Mouse (Mus musculus): ENCODE results near the gene Crat. TPM values are rescaled to one million over a fixed set of nuclear protein-coding genes. Genes with fewer than 3 reads are reported as not detected.
A peak's percentile ranks its signal among the peaks of the same experiment; 100 is the strongest.

Gene Crat
- total RNA-seq, 2 experiments from 2014 or later, result 379 to 401 TPM

DNA sequence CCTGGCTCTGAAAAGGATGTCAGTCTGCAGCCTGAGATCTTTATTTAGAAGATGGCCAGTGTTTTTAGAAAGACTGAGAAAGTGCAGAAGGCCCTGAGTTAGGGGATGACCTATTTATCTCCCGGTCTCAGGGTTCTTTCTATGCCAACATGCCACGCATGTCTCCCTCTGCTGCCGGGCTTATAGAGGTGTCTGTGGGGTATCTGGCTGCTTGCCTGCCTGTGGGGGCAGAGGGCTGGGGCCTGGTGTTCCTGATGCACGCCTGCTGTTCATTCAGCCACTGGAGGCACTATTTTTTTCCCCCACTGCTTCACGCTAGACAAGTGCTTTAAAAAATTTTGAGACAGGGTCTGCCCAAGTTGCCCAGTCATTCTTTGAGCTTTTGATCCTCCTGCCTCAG lies 49.4 kb downstream of the Crat start:
- DNase-seq, result peak; percentile 44

DNA sequence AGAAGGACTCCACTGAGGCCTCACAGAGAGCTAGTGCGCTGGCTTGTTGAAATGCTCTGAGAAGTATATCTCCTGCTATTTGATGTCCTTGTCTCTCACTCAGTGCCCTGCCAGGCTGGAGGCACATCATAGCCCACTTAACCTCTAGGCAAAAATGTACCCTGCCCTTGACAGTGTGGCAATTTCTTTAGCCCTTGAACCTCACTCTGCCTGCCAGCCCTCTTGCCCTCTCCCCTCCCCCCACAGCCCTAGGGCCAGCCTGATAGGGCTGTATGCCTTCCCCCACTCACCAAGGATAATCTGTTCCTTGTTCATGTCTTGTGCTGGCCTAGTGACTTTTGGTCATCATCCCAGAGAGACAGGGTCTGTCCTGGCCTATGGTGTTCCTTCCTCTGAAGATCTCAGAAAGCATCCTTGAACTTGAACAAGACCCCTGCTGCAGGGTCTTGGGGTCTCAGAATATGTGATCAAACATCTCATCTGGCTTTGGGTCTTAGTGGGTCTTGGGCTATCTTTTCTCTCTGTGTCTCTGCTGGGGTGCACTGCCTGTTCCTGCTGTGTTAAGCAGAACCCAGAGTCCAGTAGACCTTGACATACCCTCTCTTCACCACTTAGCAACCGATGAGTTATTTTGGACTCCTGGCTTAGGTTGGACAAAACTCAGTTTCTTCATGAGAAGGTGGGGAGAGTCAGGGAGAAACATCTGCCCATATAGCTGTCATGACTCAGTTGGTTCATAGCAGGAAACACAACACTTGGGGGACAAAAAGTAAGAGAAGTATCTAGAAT lies 50.1 kb downstream of the Crat start:
- no peak for DNase-seq

DNA sequence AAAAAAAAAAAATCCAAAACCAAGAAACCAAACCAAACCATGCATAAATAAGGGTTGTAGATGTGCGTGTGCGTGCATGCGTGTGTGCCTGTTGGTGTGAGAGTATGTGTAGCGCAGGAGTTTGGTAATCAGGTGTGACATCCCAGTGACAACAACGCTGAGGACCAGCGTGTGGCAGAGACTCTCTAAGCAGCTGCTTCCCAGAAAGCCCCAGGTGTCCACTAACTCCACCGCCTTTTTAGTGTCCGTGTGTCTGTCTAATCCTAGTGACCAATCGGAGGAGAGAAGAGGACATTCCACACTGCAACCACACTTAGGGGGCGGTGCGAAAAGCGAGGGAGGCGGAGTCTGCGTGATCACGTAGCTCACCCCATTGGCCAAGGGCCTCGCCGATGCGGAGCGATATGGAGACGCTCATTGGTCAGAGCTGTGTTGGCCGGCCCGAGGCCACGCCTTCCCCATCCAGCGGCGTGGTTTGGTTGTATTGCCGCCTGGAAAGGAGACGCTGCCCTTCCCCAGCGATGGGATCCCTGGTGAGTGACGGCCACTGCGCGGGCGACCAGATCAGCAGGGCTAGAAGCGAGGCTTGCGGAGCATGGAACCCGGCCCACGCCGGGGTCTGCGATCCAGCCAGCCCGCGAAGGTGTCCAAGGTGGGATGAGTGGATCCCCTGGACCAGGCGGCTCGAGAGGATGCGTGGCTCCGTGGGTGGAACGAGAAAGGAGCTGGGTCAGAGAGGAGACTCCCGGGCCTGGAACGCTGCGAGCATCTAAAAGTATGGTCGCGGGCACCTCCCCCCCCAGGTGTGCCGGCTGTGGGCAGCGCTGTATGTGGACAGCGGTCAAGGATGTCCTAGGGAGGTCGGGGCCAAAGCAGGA lies 51.6 kb downstream of the Crat start, which contains the start of gene Miga2:
Gene Miga2, plus strand, starts transcription at position 461 of the 878 bp plus-strand sequence.
- DNase-seq, result peak; percentile 99

DNA sequence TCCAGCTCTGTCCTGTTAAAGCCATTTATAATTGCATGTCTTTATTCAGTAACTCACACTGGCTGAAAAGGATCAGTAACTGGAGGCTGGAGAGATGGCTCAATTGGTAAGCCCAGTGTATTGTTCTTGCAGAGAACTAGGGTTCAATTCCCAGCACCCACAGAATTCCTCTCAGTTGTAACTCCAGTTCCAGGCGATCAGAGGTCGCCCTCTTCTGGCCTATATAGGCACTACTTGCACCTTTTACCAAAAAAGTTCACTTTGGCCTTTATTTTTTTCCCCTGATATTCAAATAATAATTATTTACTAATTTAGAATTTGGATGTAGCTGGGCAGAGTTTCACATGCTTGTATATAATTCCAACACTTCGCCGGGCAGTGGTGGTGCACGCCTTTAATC lies 52.7 kb downstream of the Crat start:
- DNase-seq, result no peak

DNA sequence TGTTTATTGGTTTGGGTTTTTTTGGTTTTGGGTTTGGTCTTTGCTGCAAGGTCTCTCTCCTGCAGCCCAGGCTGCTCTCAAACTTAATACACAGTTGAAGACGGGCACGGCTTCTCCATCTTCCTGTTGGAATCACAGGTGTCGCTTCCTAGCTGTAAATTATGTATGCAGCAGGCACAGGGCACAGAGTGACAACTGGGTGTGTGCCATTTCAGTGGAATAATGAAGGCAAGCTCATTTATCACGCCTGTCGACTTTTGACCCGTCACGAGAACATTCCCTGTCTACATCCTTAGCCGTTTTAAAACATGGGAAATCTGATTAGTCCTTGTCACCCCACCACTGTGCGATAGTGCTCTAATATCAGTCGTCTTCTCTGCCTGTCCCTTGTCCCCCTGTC lies 55.0 kb downstream of the Crat start:
- no peak for DNase-seq

DNA sequence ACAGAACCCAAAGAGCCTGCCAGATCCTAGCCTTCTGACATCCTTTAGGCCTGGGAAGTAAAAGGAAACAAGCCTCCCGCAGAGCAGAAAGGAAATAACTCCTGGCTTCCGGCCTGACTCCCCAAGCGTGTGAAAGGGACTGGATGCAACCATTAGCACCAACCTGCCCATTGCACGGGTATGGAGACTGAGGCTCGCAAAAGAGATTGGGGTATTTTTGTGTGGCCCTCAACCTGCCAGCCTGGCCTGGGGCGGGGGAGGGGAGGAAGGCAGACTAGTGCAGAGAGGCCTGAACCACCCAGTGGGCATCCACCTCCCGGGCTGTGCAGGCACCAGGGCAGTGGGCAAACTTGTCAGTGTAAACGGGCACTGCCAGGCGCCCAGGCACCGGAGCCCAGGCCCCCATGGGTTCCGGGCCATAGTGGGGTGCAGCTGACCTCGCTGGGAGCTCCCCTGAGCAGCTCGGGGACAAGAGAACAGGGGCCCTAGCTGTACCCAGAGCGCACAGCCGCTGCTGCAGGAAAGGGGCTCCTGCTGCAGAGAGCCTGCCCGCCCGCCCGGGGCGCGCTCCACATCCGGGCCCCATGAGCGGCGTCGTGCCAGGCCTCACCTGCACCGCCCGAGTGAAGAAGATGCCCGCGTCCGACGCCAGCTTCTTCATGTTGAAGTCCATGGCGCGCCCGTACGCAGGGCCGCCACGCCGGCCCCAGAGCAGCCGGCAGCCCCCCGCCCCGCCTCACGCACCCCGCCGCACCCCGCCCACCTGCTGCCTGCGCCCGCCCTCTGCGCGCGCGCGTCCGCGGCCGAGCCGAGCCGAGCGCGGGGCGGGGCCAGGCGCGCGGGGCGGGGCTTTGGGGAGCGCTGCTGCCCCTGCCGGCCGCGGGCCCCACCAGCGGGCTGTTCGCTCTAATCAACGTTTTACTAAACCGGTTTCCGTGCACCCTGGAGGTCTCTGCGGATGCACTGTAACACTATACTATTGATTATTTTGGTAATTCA lies 56.8 kb downstream of the Crat start, which contains the start of gene Sh3glb2:
Gene Sh3glb2, minus strand, starts transcription at position 805 of the 999 bp plus-strand sequence.
- DNase-seq, result peak; percentile 91

DNA sequence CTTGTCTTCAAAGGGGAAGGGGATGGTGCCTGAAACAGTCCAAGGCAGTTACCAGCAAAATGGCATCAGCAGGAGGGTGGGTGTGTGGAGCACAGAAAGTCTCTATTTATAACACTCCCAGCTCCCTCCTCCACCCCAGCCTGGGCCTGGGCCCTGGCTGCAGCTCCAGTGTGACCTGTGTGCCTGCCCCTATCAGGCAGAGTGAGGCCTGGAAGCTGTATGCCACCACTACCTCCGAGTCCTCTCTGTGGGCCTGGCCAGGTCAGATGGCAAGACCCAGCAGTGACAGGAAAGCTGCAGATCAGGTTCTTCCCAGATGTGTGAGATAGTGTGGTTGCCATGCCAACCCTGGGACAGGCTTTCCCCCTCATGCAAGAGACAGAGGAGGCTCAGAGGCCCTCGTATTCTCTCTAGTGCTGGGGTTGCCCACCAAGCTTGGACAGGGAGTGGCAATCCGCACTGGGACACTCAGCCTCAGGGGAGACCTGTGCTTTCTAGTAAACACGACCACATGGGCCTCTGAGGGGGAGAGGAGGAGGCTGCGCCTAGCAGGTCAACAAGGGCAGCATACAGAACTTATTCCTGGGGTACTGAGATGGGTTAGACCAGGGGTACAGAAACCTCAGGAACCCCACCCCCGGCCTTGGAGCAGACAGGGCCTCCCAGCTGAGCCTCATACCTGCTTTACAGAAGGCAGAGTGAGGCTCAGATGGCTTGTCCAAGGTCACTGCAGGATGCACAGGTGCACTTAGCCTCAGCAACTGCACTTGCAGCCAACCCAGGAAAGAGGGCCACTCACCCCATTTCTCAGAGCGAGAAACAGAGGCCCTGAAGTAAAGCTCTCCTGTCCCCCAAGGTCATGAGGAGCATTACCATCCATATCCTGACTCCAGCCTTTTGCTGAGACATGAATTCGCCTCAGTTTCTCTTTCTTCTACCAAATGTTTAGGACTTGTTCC lies 57.8 kb downstream of the Crat start:
- no peak for DNase-seq

DNA sequence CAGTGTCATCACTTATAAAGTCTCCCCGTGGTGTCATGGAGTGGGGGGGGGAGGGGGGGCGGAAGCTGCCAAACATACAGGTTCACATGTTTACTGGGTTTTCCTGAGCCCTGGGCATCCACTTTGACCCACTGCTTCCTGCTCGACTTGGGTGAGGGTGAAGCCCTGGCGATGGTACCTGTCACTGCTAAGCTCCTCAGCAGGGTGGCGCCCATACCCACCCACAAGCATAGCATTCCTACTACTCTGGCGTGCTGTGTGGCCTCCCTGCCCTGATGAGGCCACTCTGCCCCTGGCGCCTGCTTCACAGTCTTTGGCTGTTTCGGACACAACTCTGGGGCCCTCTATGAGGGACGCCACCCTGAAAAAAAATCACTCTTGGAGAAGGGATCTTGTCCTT lies 58.7 kb downstream of the Crat start:
- DNase-seq, result no peak

DNA sequence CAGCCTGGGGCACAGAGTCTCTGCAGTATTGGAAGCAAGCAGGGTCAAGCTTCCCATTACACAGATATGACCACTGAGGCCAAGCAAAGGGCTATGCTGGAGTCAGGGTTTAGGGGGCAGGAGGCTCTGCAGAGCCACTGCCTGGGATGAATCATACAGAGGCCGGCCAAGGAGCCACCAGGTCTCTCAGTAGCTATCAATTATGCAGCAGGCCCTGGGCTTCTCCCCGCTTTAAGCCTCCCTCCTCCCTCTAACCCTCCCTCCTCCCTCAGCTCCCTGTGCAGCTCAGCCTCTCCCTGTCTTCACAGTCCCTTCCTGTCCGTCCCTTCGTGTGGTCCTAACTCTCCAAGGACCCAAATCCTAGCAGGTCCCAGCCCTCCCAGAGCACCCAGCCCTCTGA lies 59.3 kb downstream of the Crat start:
- DNase-seq, result no peak

DNA sequence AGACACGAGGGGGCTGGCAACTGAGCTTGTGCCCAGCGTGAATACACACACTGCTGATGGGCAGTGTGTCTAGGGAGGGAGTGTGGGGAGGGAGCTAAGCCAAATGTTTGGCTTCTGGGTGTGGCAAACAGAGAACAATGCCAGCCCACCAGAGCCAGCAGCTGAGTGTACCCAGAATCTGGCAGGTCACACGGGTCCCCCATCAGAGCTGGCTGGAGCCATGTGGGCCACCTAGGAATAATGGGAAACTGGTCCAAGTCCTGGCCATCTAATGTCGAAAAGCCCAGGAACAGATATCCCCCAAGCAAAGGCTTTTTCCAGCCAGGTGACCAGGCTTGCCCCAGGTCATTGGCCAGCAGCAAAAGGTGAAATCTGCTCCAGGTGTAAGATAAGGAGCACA lies 59.8 kb downstream of the Crat start:
- no peak for DNase-seq

DNA sequence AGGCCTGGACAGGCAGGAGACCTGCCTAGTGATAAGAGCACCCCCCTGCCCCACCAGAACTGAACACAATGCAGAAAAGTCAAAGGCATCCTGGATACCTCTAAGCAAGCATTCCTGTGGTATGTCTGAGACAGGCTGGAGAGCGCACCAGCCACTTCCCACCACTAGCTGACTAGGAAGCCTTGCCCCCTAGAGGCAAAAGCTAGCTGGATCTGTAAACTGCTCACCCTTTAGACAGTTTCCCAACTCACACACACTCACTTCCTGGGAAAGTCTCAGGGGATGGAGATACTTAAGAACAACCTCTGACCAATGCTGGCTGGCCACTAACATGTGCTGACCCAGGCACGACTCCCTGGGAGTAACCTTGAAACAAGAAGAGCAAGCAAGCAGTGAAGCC lies 64.5 kb downstream of the Crat start:
- DNase-seq, result no peak

Small RNA genes lying within 50 kb of the gene (microRNA-seq; reads per million reads assigned to microRNA genes)
- 0 reads per million in 2 experiments for gene Gm47292

Other genes with a start within 250 kb of the Crat start
- gene Endog, start 244.3 kb downstream of the Crat start, total RNA-seq (2021), result 10 to 100 TPM; 44.4 to 48.9 TPM
- 10 to 100 TPM in 1 of 2 experiments, 1 to 10 TPM in 1; 8.4 to 10.7 TPM for gene Spout1, start 237.4 kb downstream of the Crat start, total RNA-seq (2021)
- gene Kyat1, start 210.0 kb downstream of the Crat start, total RNA-seq (2021), result 10 to 100 TPM; 33.3 to 35.3 TPM
- gene Lrrc8a, start 178.1 kb downstream of the Crat start, total RNA-seq (2021), result 10 to 100 TPM; 56.3 to 59.2 TPM
- 1 to 10 TPM in 1 of 2 experiments, under 1 TPM in 1; 0.88 to 1.5 TPM for gene Gm28035, start 175.2 kb downstream of the Crat start, total RNA-seq (2021)
- 10 to 100 TPM; 20.6 to 26.0 TPM for gene Phyhd1, start 149.6 kb downstream of the Crat start, total RNA-seq (2021)
- gene Gm28038, start 134.8 kb downstream of the Crat start, total RNA-seq (2021), result 1 to 10 TPM in 1 of 2 experiments, not detected in 1; 4.6 TPM
- 10 to 100 TPM; 23.6 to 23.7 TPM for gene Dolk, start 129.5 kb downstream of the Crat start, total RNA-seq (2021)
- 10 to 100 TPM; 28.0 to 34.5 TPM for gene Nup188, start 129.4 kb downstream of the Crat start, total RNA-seq (2021)
- 10 to 100 TPM; 72.7 to 73.7 TPM for gene Sh3glb2, start 56.5 kb downstream of the Crat start, total RNA-seq (2021)
- 10 to 100 TPM; 52.4 to 63.5 TPM for gene Miga2, start 51.6 kb downstream of the Crat start, total RNA-seq (2021)
- gene Dolpp1, start 23.6 kb downstream of the Crat start, total RNA-seq (2021), result 10 to 100 TPM; 14.2 to 14.6 TPM
- 100 to 1,000 TPM; 139 TPM for gene Ptpa, start 226 bp upstream of the Crat start, total RNA-seq (2021)
- gene Ier5l, start 58.4 kb upstream of the Crat start, total RNA-seq (2021), result 10 to 100 TPM; 10.7 to 12.1 TPM
- gene Cstad, start 179.2 kb upstream of the Crat start, total RNA-seq (2021), result 1 to 10 TPM; 1.7 to 3.2 TPM

Data from heart, postnatal 4 days (tissue).